Mouse (Mus musculus) kidney, adult 2 months (tissue): ENCODE data around the gene Rpl32.

Experiments
- CTCF ChIP-seq: fragments of 200-500 bp; conservative IDR thresholded peaks from 2 replicates; pipeline ENCODE4 v1.5.1; 2011; ENCODE audit warnings: low read depth, mild to moderate bottlenecking, control low read depth, low read length, moderate library complexity, mixed read lengths; ENCODE audit not compliant: insufficient read depth, insufficient read length
- POLR2A ChIP-seq: fragments of 200-500 bp; IDR thresholded peaks from one replicate; pipeline ENCODE4 v1.6.1; 2011; ENCODE audit warnings: low read depth, low read length, control low read depth

GRCm38 (mm10) chr6:115811606-115812005, 3.1 kb upstream of the Rpl32 start:
- TF ChIP-seq CTCF: no peak
- no peak for TF ChIP-seq POLR2A
